Mouse (Mus musculus) testis, adult 2 months (tissue): ENCODE measurements at regions not wholly inside any gene's neighbourhood (a gene's known extent, or its start where the extent isn't known, plus 50 kb on each side); places are given as distances from the start of the nearest gene placed in this dataset.

ENCODE experiments used
- CTCF ChIP-seq: fragments of 200-500 bp; IDR thresholded peaks from 2 replicates; pipeline ENCODE4 v1.5.1; 2012; ENCODE audit warnings: low read depth, mild to moderate bottlenecking, inconsistent platforms, low read length, moderate library complexity; ENCODE audit not compliant: control insufficient read depth, insufficient read depth, insufficient replicate concordance
- POLR2A ChIP-seq: fragments of 200-500 bp; IDR thresholded peaks from 2 replicates; pipeline ENCODE4 v1.6.1; 2012; ENCODE audit warnings: low read depth, mild to moderate bottlenecking, inconsistent platforms, low read length, moderate library complexity; ENCODE audit not compliant: control insufficient read depth

GRCm38 (mm10) chr6:51696396-51696795 lies 172.7 kb downstream of the Snx10 start:
- TF ChIP-seq POLR2A (no peak), CTCF (no peak)
